Mouse (Mus musculus): ENCODE measurements around the gene Nlrp3.

The Nlrp3 gene

DNA sequence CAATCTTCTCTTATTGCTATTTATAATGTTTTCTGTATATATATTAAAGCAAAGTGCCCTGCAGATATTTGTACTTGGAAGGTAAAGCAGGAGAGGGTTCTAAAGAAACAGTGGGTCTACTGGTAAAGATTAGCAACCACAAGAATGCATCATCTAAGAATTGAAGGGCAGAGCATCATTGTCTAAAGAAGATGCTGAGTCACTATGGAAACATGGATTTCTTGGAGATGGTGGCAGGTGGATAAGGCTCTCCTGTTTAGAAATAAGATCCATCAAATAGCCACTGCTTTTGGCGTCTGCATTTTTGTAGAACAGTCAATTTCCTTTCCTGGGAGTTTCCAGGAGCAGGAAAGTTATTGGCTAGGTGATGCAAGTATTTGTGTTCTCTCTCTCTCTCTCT lies 60.9 kb downstream of the Nlrp3 start:
- DNase-seq (ENCODE audit: extremely low read depth, insufficient read length, low spot score) = peak; percentile 11

DNA sequence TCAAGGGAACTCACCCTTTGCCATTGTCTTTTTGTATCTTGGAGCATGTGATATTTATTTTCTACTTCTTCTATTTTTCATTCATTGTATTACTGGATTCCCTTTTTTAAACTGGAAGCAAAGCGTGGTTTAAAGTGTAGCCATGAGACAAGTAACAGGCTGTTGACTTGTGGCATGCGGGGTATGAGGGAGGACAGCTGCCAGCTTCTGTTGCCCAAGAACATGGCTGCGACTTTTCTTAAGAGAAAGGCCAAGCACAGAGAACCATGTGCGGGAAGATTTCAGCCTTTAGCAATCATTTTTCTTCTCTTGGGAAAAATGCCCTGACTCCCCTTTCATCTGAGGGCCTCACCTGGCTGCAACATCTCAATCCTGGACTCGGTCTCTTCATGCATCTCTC lies 70.3 kb downstream of the Nlrp3 start:
- no peak for DNase-seq (ENCODE audit: extremely low read depth, insufficient read length, low spot score)

DNA sequence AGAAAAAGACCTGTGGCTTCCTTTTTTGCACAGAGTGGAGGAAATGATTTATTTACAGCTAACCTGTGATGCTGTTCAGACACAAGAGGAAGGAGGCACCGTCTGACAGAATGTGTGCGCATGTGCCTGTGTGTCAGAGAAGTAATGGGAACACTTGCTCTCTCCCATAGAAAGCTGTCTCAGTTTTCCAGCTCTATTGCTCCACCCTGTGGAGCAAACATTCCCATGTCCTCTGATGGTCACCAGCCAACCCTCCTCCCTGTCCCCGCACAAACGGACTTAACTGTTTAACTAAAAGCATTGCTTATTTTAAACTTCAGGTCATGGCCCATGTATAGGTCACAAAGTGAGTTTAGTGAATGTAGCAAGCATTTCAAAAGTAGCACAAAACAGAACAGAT lies 72.8 kb downstream of the Nlrp3 start:
- DNase-seq (ENCODE audit: extremely low read depth, insufficient read length, low spot score) = peak; percentile 68
